Mouse (Mus musculus): ENCODE measurements around the gene Grin2a. TPM values are rescaled to one million over a fixed set of nuclear protein-coding genes. Genes with fewer than 3 reads are reported as not detected.

Gene Grin2a
- polyA plus RNA-seq (2014; fragmentation: Illumina TruSeq; extraction: RNeasy Lipid Tissue Mini Kit (QIAGEN cat#74804); ENCODE audit: low read depth, low replicate concordance), result not detected

DNA sequence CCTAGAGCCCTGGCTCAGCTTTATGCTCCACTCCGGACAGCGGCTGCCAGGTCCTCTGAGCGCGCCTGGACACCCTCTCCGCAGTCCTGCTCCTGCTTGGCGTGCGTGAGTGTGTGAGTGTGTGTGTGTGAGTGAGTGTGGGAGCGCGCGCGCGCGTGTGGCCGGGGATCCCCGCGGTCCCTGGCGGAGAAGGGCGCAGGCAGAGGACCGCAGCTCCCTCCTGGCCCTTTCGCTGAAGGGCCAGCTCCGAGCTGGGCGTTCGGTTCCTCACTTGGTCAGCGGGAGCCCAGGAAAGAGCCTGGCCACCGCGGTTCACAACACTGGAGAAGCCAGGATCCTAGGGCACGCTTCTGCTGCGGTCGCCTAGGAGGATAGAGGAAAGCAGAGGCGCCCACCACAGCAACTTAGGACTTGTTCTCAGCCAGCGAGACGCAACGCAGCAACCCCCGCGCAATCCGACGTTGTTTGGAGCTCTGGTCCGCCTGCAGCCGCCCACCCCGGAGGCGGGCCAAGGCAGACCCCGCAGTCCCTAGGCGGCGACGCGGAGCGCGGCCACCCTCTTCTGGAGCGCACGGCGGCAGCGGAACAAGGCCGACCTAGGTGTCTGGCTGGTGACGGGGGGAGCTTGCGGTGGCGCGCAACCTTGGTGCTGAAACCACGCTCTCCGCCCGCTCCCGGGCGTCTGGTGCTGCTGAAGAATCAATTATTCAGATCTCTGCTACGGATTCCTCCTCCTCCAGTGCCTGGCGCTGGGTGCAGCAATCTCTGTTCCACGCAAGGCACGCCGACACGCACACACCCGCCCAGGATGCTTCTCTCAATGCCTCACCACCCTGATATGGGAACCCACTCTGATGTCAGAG, at the start of gene Grin2a:
TSS of gene Grin2a (minus strand) at position 610 of the 863 bp plus-strand sequence.

Other genes starting within 250 kb of the Grin2a start
- gene Rpl39l, start 174.7 kb upstream of the Grin2a start, polyA plus RNA-seq (2014; fragmentation: Illumina TruSeq; extraction: RNeasy Lipid Tissue Mini Kit (QIAGEN cat#74804); ENCODE audit: low read depth, low replicate concordance), result not detected
- gene Atf7ip2, start 197.2 kb upstream of the Grin2a start, polyA plus RNA-seq (2014; fragmentation: Illumina TruSeq; extraction: RNeasy Lipid Tissue Mini Kit (QIAGEN cat#74804); ENCODE audit: low read depth, low replicate concordance), result 1.3 TPM